In the genomic region with DNA sequence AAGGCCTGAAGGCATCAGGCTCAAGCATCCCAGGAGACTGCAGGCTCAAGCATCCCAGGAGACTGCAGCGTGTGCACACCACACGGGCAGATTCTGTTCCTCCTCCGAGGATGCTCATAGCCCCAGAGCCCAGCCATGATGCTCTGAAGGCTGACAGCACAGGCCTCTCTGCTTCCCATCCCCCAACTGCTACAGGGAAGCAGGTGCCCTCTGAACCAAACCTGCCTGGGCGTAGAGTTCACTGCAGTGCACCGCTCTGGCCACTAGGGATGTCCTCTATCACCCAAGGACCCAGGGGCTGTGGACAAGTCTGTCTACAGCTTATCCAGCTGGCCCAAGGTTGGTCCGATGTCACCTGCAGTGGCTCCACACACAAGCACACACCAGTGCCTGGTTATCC, we compare ENCODE assay signal across 8 mouse cellular contexts. TPM values are rescaled to one million over a fixed set of nuclear protein-coding genes. Genes with fewer than 3 reads are reported as not detected.
DNase-seq lines count a peak whose midpoint lies in the region; ATAC-seq lines count a peak whose summit lies in the region.

No protein-coding gene starts in this region.

- no peak overlapping the region for H3K9ac ChIP-seq in embryonic facial prominence, embryonic 14.5 days (ENCODE audit: low read depth, low read length)

- no peak overlapping the region for H3K4me2 ChIP-seq in embryonic facial prominence, embryonic 14.5 days (ENCODE audit: low read depth, low read length)

- peaks cover 17% of the 10 kb centered on the region; the same call in 1 of the 2 replicates for H3K4me1 ChIP-seq in embryonic facial prominence, embryonic 14.5 days (ENCODE audit: control insufficient read depth, insufficient read depth, low read length)

- H3K4me3 ChIP-seq in embryonic facial prominence, embryonic 14.5 days (ENCODE audit: low read depth, low read length): no peak overlapping the region

- H3K9me3 ChIP-seq in embryonic facial prominence, embryonic 14.5 days (ENCODE audit: control insufficient read depth, low read length): no peaks in the 10 kb centered on the region

- H3K36me3 ChIP-seq in embryonic facial prominence, embryonic 14.5 days (ENCODE audit: control insufficient read depth, insufficient read depth, low read length): no peaks in the 10 kb centered on the region

- no peaks in the 10 kb centered on the region for H3K27me3 ChIP-seq in embryonic facial prominence, embryonic 14.5 days (replicated peaks; ENCODE audit: control insufficient read depth, insufficient read depth, low read length)

- H3K27ac ChIP-seq in embryonic facial prominence, embryonic 14.5 days (replicated peaks; ENCODE audit: low read depth, low read length): peak overlapping the region; percentile 39; the same call in 1 of the 2 replicates

- peak; percentile 29 to 39 for DNase-seq in adrenal gland, postnatal 36 days
- DNase-seq in adrenal gland, postnatal 4 days (ENCODE audit: low spot score in 2 of 2): no peak
- peak; percentile 81 for DNase-seq in R1 (ENCODE audit: low read depth, low spot score)
- peak; percentile 23 for DNase-seq in embryonic facial prominence, embryonic 14.5 days (ENCODE audit: low spot score)
- peak; percentile 50 to 69 for DNase-seq in kidney, adult 8-10 months
- DNase-seq in lung, postnatal 25 days (ENCODE audit: low spot score): peak; percentile 65
- peak; percentile 51 to 77 for DNase-seq in spleen, postnatal 10 days (ENCODE audit: low spot score in 2 of 2)
- no peak for DNase-seq in layer of hippocampus, postnatal 10 days (ENCODE audit: low spot score in 2 of 2)

- WGBS in embryonic facial prominence, embryonic 14.5 days: 52% methylated on average over 3 of the region's 6 CpGs

- ATAC-seq in embryonic facial prominence, embryonic 14.5 days (ENCODE audit: low read depth): peak; percentile 66

RNA-seq across cellular contexts. Expression of a gene that starts 12.9 kb away (rescaled TPM):
- 10 to 100 TPM; 41.4 to 61.4 TPM for total RNA-seq in adrenal gland, postnatal 36 days (2021)
- total RNA-seq in adrenal gland, postnatal 4 days (2021): 10 to 100 TPM; 39.7 to 46.0 TPM
- 88.9 and 95.6 TPM in 2 replicates for polyA plus RNA-seq in embryonic facial prominence, embryonic 14.5 days (2014; fragmentation: Nextera tagmentation; extraction: Ambion mirVana)
- total RNA-seq in layer of hippocampus, postnatal 10 days (2021): 10 to 100 TPM; 36.2 to 38.8 TPM

Comparison
In these comparisons a context has a peak if more than half of its experiments do, and no peak if none do; other contexts are left out.
1. DNase-seq: peak in adrenal gland, postnatal 36 days (2 of 2), R1 (single experiment), embryonic facial prominence, embryonic 14.5 days (single experiment), kidney, adult 8-10 months (2 of 2), lung, postnatal 25 days (single experiment) and spleen, postnatal 10 days (2 of 2); none in adrenal gland, postnatal 4 days (0 of 2) and layer of hippocampus, postnatal 10 days (0 of 2).